Mouse (Mus musculus) CH12.LX (cell line): ENCODE data around the gene Traf1. TPM values are rescaled to one million over a fixed set of nuclear protein-coding genes. Genes with fewer than 3 reads are reported as not detected.

Source experiments
- DNase-seq: peaks from one replicate; pipeline ENCODE4 v3.0.0-alpha.2; 2013; ENCODE audit errors: extremely low read depth
- H3K27ac ChIP-seq: 2 replicates; pipeline ENCODE4 v1.5.1; 2012; ENCODE audit warnings: low read depth, mild to moderate bottlenecking, control low read depth, moderate library complexity; ENCODE audit not compliant: insufficient read depth
- H3K27me3 ChIP-seq: replicated peaks from 2 replicates; pipeline ENCODE3; 2012; ENCODE audit warnings: inconsistent platforms
- H3K36me3 ChIP-seq, 2 experiments: replicated peaks in 1 of 2; 2 replicates each; pipeline versions ENCODE3 to v1.6.1; 2012; ENCODE audit warnings: inconsistent platforms in 1 of 2, low read length in 1 of 2, mild to moderate bottlenecking in 1 of 2, mixed read lengths in 1 of 2, moderate library complexity in 1 of 2; ENCODE audit not compliant: control insufficient read depth in 1 of 2, insufficient read depth in 1 of 2
- H3K4me1 ChIP-seq, 2 experiments: 2 replicates each; pipeline ENCODE4 v1.6.1; 2012; ENCODE audit warnings: inconsistent platforms in 1 of 2, moderate library complexity in 1 of 2; ENCODE audit not compliant: insufficient read depth in 2 of 2, control insufficient read depth in 1 of 2
- H3K4me2 ChIP-seq: 2 replicates; pipeline ENCODE4 v1.6.1; 2012; ENCODE audit warnings: low read depth, mild to moderate bottlenecking, control low read depth; ENCODE audit not compliant: poor library complexity, insufficient read depth, severe bottlenecking
- H3K4me3 ChIP-seq, 3 experiments: fragments of 150-350 bp in 1 of 3; sonication (generic) in 1 of 3; replicated peaks in 1 of 3; 2 replicates each; pipeline versions ENCODE3 to v1.5.1; 2011 to 2012; ENCODE audit warnings: low read depth in 2 of 3, low read length in 2 of 3, mild to moderate bottlenecking in 2 of 3, moderate library complexity in 2 of 3, control low read depth in 1 of 3, improper control_type of control experiment in 1 of 3, inconsistent platforms in 1 of 3, mixed read lengths in 1 of 3; ENCODE audit not compliant: poor library complexity in 1 of 3
- H3K79me2 ChIP-seq: replicated peaks from 2 replicates; pipeline ENCODE4 v1.6.1; 2012; ENCODE audit warnings: mild to moderate bottlenecking, moderate library complexity; ENCODE audit not compliant: control insufficient read depth, poor library complexity, insufficient read depth, severe bottlenecking; ENCODE audit errors: extremely low read depth
- H3K9ac ChIP-seq: 2 replicates; pipeline ENCODE4 v1.6.1; 2012; ENCODE audit warnings: low read depth, mild to moderate bottlenecking, control low read depth, moderate library complexity; ENCODE audit not compliant: insufficient read depth
- H3K9me3 ChIP-seq: replicated peaks from 2 replicates; pipeline ENCODE3; 2012; ENCODE audit warnings: low read length, inconsistent platforms, mixed read lengths
- CHD1 ChIP-seq: IDR thresholded peaks from 2 replicates; pipeline ENCODE4 v1.6.1; 2012; ENCODE audit warnings: low read depth, low read length, improper control_type of control experiment, inconsistent platforms
- CTCF ChIP-seq, 2 experiments: IDR thresholded peaks in 1 of 2; conservative IDR thresholded peaks in 1 of 2; 2 replicates each; pipeline ENCODE4 v1.5.1; 2011 to 2012; ENCODE audit warnings: low read depth in 2 of 2, low read length in 2 of 2, improper control_type of control experiment in 1 of 2, inconsistent platforms in 1 of 2, mild to moderate bottlenecking in 1 of 2, moderate library complexity in 1 of 2
- ELF1 ChIP-seq: IDR thresholded peaks from 2 replicates; pipeline ENCODE4 v1.6.1; 2014; ENCODE audit warnings: low read depth, mild to moderate bottlenecking, inconsistent platforms, low read length, improper control_type of control experiment
- EP300 ChIP-seq: IDR thresholded peaks from 2 replicates; pipeline ENCODE4 v1.6.1; 2011; ENCODE audit warnings: low read length, improper control_type of control experiment
- ETS1 ChIP-seq: conservative IDR thresholded peaks from 2 replicates; pipeline ENCODE4 v1.6.1; 2012; ENCODE audit warnings: low read depth, mild to moderate bottlenecking, inconsistent platforms, low read length, improper control_type of control experiment, moderate library complexity
- GABPA ChIP-seq: IDR thresholded peaks from 2 replicates; pipeline ENCODE4 v1.6.1; 2012; ENCODE audit warnings: low read depth, low read length, improper control_type of control experiment, inconsistent platforms; ENCODE audit not compliant: insufficient replicate concordance
- HCFC1 ChIP-seq: IDR thresholded peaks from 2 replicates; pipeline ENCODE4 v1.6.1; 2012; ENCODE audit warnings: low read depth, mild to moderate bottlenecking, inconsistent platforms, low read length, improper control_type of control experiment
- KAT2A ChIP-seq: IDR thresholded peaks from 2 replicates; pipeline ENCODE4 v1.6.1; 2012; ENCODE audit warnings: low read length, improper control_type of control experiment, inconsistent platforms; ENCODE audit not compliant: insufficient replicate concordance
- MAFK ChIP-seq: IDR thresholded peaks from 2 replicates; pipeline ENCODE4 v1.6.1; 2011; ENCODE audit warnings: low read length, improper control_type of control experiment; ENCODE audit not compliant: insufficient replicate concordance
- MAX ChIP-seq: IDR thresholded peaks from 2 replicates; pipeline ENCODE4 v1.6.1; 2011; ENCODE audit warnings: low read length, improper control_type of control experiment
- MEF2A ChIP-seq: IDR thresholded peaks from 2 replicates; pipeline ENCODE4 v1.6.1; 2014; ENCODE audit warnings: low read depth, mild to moderate bottlenecking, inconsistent platforms, low read length, improper control_type of control experiment, borderline replicate concordance
- MXI1 ChIP-seq: IDR thresholded peaks from 2 replicates; pipeline ENCODE4 v1.6.1; 2011; ENCODE audit warnings: mild to moderate bottlenecking, low read depth, low read length, improper control_type of control experiment
- MYC ChIP-seq: IDR thresholded peaks from 2 replicates; pipeline ENCODE4 v1.6.1; 2011; ENCODE audit warnings: low read depth, mild to moderate bottlenecking, improper control_type of control experiment, low read length
- NELFE ChIP-seq: IDR thresholded peaks from 2 replicates; pipeline ENCODE4 v1.6.1; 2011; ENCODE audit warnings: low read depth, low read length, improper control_type of control experiment
- RAD21 ChIP-seq: IDR thresholded peaks from 2 replicates; pipeline ENCODE4 v1.6.1; 2011; ENCODE audit warnings: low read depth, mild to moderate bottlenecking, low read length, improper control_type of control experiment, moderate library complexity
- TBP ChIP-seq: conservative IDR thresholded peaks from 2 replicates; pipeline ENCODE4 v1.6.1; 2011; ENCODE audit warnings: low read depth, low read length, improper control_type of control experiment
- UBTF ChIP-seq: IDR thresholded peaks from 2 replicates; pipeline ENCODE4 v1.6.1; 2012; ENCODE audit warnings: low read depth, mild to moderate bottlenecking, inconsistent platforms, low read length, improper control_type of control experiment, moderate library complexity
- USF1 ChIP-seq: IDR thresholded peaks from 2 replicates; pipeline ENCODE4 v1.6.1; 2014; ENCODE audit warnings: low read depth, mild to moderate bottlenecking, inconsistent platforms, low read length, improper control_type of control experiment
- USF2 ChIP-seq: conservative IDR thresholded peaks from 2 replicates; pipeline ENCODE4 v1.6.1; 2011; ENCODE audit warnings: low read depth, low read length, improper control_type of control experiment
- ZC3H11A ChIP-seq: IDR thresholded peaks from 2 replicates; pipeline ENCODE4 v1.6.1; 2012; ENCODE audit warnings: low read depth, mild to moderate bottlenecking, inconsistent platforms, low read length, improper control_type of control experiment
- dilution Hi-C: fragments of 300-500 bp; cut with MboI; formaldehyde crosslinking; loops from 2 replicates; pipeline ENCODE4 v1.14.3; 2020; ENCODE audit warnings: low sequenced_read_pairs; ENCODE audit not compliant: extremely low pct_unique_long_range_greater_than_20kb, extremely low pct_ligation_motif_present
- in situ Hi-C: fragments of 300-500 bp; cut with MboI; formaldehyde crosslinking; loops from 3 replicates; pipeline ENCODE4 v1.14.3; 2019; ENCODE audit warnings: low sequenced_read_pairs, low pct_ligation_motif_present, low pct_unique_long_range_greater_than_20kb, mixed read lengths
- polyA plus RNA-seq: library from polyadenylated mRNA; unstranded; fragments of >175 nt; gene quantifications from 2 replicates; pipeline ENCODE4 v1.2.1, GENCODE M21; 2012; ENCODE audit warnings: low read depth; ENCODE audit not compliant: insufficient read length
- total RNA-seq, 2 experiments: library from RNA; depleted of rRNA; stranded (reverse); fragments of 300-350 nt in 1 of 2; fragments of >200 nt in 1 of 2; gene quantifications; 2 replicates each; pipeline ENCODE4 v1.2.3; 2012 to 2014

Traf1 gene
- total and polyA plus RNA-seq, 3 experiments: 47.9 to 151 (median 66.9) TPM

DNA sequence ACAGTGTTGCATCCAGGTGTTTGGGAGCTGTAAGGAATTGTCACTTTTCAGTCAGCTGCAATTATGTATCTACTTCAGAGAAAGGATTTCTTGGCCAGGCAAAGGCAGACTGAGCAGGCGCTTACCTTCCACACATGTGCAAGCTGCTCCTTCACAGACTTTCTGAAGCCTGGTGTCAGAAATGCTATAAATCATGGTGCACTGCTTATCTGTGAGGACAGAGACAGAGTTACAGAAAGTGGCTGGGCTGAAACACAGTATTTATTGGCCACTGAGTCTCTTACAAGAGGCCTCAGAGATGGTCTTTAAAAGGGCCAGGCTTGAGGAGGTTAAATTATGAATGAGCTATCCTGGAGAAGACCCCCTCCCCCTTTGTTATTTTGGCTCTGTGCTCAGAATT is 28.2 kb upstream of the Traf1 start:
- Histone ChIP-seq H3K4me3 (no peak overlapping the region), H3K4me2 (no peak overlapping the region), H3K79me2 (no peaks in the 10 kb centered on the region), H3K4me1 (peaks cover 0 to 8% of the 10 kb centered on the region in 2 experiments; a peak in 2 of 4 replicates), H3K9ac (no peak overlapping the region), H3K27ac (no peak overlapping the region), H3K27me3 (no peaks in the 10 kb centered on the region), H3K36me3 (no peaks in the 10 kb centered on the region), H3K9me3 (no peaks in the 10 kb centered on the region)
- no peak for TF ChIP-seq ELF1
- no peak for TF ChIP-seq MAX
- no peak for TF ChIP-seq USF2
- TF ChIP-seq EP300: no peak
- TF ChIP-seq MYC: no peak
- TF ChIP-seq CTCF (conservative IDR thresholded peaks at IDR 0.05 in 1 of 2, IDR thresholded peaks at IDR 0.05 in 1 of 2; ENCODE audit: low read depth in 2 of 2, low read length in 2 of 2): no peak
- TF ChIP-seq MAFK: no peak
- no peak for TF ChIP-seq GABPA
- no peak for TF ChIP-seq USF1
- no peak for TF ChIP-seq CHD1
- TF ChIP-seq UBTF: no peak
- TF ChIP-seq ZC3H11A: no peak
- no peak for TF ChIP-seq MEF2A
- no peak for TF ChIP-seq KAT2A
- TF ChIP-seq MXI1: no peak
- TF ChIP-seq RAD21: no peak
- TF ChIP-seq NELFE: no peak
- TF ChIP-seq ETS1: no peak
- no peak for TF ChIP-seq HCFC1
- no peak for TF ChIP-seq TBP
- dilution Hi-C loops: no loop called here
- in situ Hi-C loops: no loop called here
- no peak for DNase-seq

DNA sequence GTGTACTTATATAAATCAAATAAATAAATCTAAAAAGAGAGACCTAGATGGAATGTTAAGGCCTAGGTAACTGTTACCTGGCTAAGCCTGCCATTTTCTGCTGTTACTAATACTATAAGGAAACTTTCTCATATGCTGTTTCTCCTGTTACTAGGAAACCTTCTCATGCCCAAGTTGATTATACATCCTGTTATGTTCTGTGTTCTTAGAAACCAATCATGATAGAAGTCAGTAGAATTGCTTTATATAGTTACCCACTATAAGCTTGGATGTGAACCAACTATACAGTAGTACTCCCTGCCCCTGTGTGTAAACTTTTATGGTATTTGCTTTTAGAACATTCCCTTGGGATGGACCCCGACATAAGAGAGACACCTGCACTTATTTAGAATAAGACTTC is 26.0 kb upstream of the Traf1 start:
- Histone ChIP-seq H3K9ac (no peak overlapping the region), H3K27me3 (no peaks in the 10 kb centered on the region), H3K79me2 (no peaks in the 10 kb centered on the region), H3K27ac (no peak overlapping the region), H3K4me3 (no peak overlapping the region), H3K4me2 (no peak overlapping the region), H3K36me3 (no peaks in the 10 kb centered on the region), H3K4me1 (peaks cover 0 to under 1% of the 10 kb centered on the region in 2 experiments; a peak in 2 of 4 replicates), H3K9me3 (no peaks in the 10 kb centered on the region)
- dilution Hi-C loops: no loop called here
- TF ChIP-seq RAD21 (no peak), KAT2A (no peak)
- DNase-seq: no peak
- in situ Hi-C loops: no loop called here
